Mouse (Mus musculus): Measurements from ENCODE around the gene Gm9008. TPM values are rescaled to one million over a fixed set of nuclear protein-coding genes. Genes with fewer than 3 reads are reported as not detected.

The Gm9008 gene
- 0.10 and 0.12 TPM in 2 replicates for polyA plus RNA-seq (2015; fragmentation: Nextera tagmentation; extraction: Ambion mirVana)

DNA sequence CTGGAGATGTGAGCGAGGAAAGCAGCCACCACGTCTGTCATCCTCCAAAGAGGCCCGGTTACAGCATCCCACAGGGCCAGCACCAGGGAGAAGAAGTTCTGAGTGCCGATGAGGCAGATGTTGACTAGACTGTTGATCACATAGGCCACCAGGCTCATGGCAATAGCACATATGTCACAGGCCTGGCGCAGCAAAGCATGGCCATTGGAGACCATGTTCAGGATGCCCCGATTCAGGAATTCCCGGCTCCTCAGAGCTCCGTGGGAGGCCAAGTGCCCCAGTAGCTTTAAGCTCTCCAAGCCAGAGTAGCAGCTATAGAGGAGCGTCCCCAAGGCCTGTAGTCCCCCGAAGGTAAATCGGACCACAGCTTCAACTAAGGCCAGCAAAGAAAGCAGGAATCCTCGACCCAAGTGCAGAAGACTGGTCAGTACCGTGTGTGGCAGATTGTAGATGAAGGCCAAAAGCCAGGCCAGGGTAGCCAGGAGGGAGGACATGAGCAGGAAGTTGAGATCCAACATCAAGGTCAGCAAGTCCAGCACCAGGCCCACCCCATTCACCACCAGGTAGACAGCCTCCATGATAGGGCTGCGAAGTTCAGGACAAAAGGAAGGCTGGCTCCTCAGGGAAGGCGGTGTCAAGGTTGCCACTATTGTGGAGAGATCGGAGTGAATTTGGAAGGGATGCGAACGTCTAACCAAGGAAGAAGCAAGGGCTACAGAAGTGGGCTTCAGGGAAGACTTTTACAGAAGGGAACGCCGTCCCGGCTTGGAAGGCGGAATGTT, at the start of gene Gm9008:
TSS of gene Gm9008 (minus strand) at position 731 of the 782 bp plus-strand sequence.

Measured in urinary bladder, postnatal 0 days (tissue).